In the genomic region with DNA sequence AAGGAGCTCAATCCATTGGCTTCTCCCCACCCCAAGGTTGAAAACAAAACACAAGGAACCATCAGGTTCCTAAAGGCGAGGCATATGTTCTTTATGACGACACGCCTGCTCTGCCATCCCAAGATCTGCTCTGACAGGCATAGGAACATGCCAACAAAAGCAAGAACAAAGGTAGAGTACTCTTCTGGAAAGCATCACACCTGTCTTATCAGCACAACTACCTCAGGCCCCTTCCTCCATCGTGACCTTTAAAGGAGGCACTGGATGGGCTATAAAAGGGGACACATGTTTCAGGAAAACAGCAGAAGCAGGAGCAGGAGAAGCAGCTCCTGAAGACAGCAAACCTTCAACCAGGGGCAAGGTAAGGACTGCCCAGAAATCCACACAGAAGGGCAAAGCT, we compare ENCODE assay signal across 11 mouse cellular contexts. TPM values are rescaled to one million over a fixed set of nuclear protein-coding genes. Genes with fewer than 3 reads are reported as not detected.
"Had no signal": no experiment of that assay in that cellular context is flagged by ENCODE, and none has a peak within 500 bp of the region (broad histone marks: within the 10 kb centered on the region; RNA-seq: fewer than 3 reads in every experiment).

A gene (plus strand): TSS at position 301 of the 400 bp plus-strand sequence.

RNA-seq across cellular contexts. Expression of the gene that starts here (rescaled TPM):
- polyA plus RNA-seq: neural tube, embryonic 13.5 days; neural tube, embryonic 14.5 days; neural tube, embryonic 15.5 days; small intestine, adult 2 months; spleen, adult 2 months; stomach, embryonic 14.5 days; stomach, embryonic 15.5 days; stomach, embryonic 16.5 days; stomach, postnatal 0 days; testis, adult 2 months; urinary bladder, adult 2 months had no signal
